ENCODE assay signal across 8 mouse cellular contexts in genomic region chr6:94053920-94054319, GRCm38 (mm10).
DNase-seq lines count a peak whose midpoint lies in the region.

No protein-coding gene starts in this region.

- peak; percentile 72 for DNase-seq in layer of hippocampus, adult 11-12 months (ENCODE audit: low spot score)
- DNase-seq in layer of hippocampus, adult 9-10 months (ENCODE audit: low spot score), result no peak
- peak; percentile 46 for DNase-seq in R1 (ENCODE audit: low read depth, low spot score)
- peak; percentile 39 for DNase-seq in cerebellum, adult 9-10 months
- DNase-seq in heart, postnatal 14 days, result peak; percentile 29 to 59
- peak; percentile 52 to 57 for DNase-seq in left cerebral cortex, postnatal 36 days (ENCODE audit: low spot score in 2 of 2)
- peak; percentile 70 for DNase-seq in right cerebral cortex, postnatal 4 days
- DNase-seq in gastrocnemius, adult 8-10 months (ENCODE audit: low spot score in 2 of 2), result no peak

- intact Hi-C loops in heart, postnatal 14 days (cut with DNase I), result no loop called here
- intact Hi-C loops in left cerebral cortex, postnatal 36 days (cut with DNase I), result loop anchor here (10.0 kb wide), 1 partner anchor 299 kb away; no protein-coding TSS in a partner anchor

Comparison
In these comparisons a context has a peak if more than half of its experiments do, and no peak if none do; other contexts are left out.
1. DNase-seq: peak in layer of hippocampus, adult 11-12 months (single experiment), R1 (single experiment), cerebellum, adult 9-10 months (single experiment), heart, postnatal 14 days (2 of 2), left cerebral cortex, postnatal 36 days (2 of 2) and right cerebral cortex, postnatal 4 days (single experiment); none in layer of hippocampus, adult 9-10 months (single experiment) and gastrocnemius, adult 8-10 months (0 of 2).